11 mouse cellular contexts compared by ENCODE assay signal in the genomic region with DNA sequence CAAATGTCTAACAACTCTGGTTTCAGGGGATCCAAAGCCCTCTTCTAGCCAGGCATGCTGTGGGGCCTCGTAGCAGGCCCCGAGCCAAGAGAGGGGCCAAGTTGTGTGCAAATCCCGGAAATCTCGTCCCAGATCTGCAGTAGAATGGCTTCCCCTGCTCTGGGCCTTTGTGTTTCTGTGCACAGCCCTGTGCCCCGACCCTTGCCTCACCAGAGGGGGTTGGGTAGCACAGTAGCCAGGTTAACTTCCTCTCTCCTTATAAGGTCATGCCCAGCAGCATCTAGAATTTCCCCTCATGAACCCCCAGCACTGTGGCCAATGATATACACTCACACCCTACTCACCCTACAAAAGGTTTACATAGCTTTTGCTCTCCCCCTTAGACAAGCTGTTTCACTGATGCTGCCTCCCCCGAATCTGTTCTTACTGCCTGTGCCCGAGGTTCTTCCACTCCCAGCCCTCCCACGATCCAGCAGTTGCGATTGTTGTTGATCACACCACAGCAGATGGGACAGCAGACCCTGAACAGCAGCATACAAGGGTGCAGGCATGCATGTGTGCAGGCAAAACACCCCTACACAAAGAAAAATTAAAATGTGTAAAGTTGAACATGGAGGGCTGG. TPM values are rescaled to one million over a fixed set of nuclear protein-coding genes. Genes with fewer than 3 reads are reported as not detected.
DNase-seq lines count a peak whose midpoint lies in the region; ATAC-seq and TF ChIP-seq lines count a peak whose summit lies in the region.
"Had no signal": no experiment of that assay in that cellular context is flagged by ENCODE, and none has a peak within 500 bp of the region (broad histone marks: within the 10 kb centered on the region; RNA-seq: fewer than 3 reads in every experiment).

No protein-coding gene starts in this region.

- DNase-seq in forebrain, embryonic 10.5 days (ENCODE audit: extremely low spot score, low spot score): no peak
- peak; percentile 53 for DNase-seq in lung, embryonic 14.5 days
- no peak for DNase-seq in lung, postnatal 25 days (ENCODE audit: low spot score)
- DNase-seq in layer of hippocampus, adult 2 months (ENCODE audit: low spot score in 2 of 2): peak; percentile 83 to 88
- no peak for DNase-seq in cerebellum, adult 18-20 months
- DNase-seq in spleen, adult 18-20 months: no peak

- H3K4me2 ChIP-seq in forebrain, embryonic 12.5 days: no peak overlapping the region
- H3K4me2 ChIP-seq in lung, embryonic 14.5 days: no peak overlapping the region
- H3K4me2 ChIP-seq in stomach, embryonic 14.5 days (replicated peaks; ENCODE audit: low read depth, low read length): no peak overlapping the region
- H3K4me2 ChIP-seq: liver, embryonic 15.5 days had no signal

- ATAC-seq in forebrain, embryonic 12.5 days (ENCODE audit: low FRiP score): no peak
- peak; percentile 77 for ATAC-seq in lung, embryonic 14.5 days (ENCODE audit: insufficient read depth)
- ATAC-seq in stomach, embryonic 14.5 days (ENCODE audit: insufficient number of reproducible peaks, insufficient read depth, low FRiP score, low read depth): peak; percentile 37

- peaks cover 6% of the 10 kb centered on the region for H3K4me1 ChIP-seq in forebrain, embryonic 10.5 days
- no peaks in the 10 kb centered on the region for H3K4me1 ChIP-seq in forebrain, embryonic 12.5 days
- no peaks in the 10 kb centered on the region for H3K4me1 ChIP-seq in lung, embryonic 14.5 days (ENCODE audit: insufficient read depth)
- H3K4me1 ChIP-seq in stomach, embryonic 14.5 days (ENCODE audit: control insufficient read depth, insufficient read depth, low read length): no peaks in the 10 kb centered on the region

- WGBS in forebrain, embryonic 10.5 days: 55% methylated on average over 9 of the region's 9 CpGs
- 58% methylated on average over 9 of the region's 9 CpGs for WGBS in forebrain, embryonic 12.5 days
- WGBS in lung, embryonic 14.5 days: 34% methylated on average over 9 of the region's 9 CpGs
- 35% methylated on average over 9 of the region's 9 CpGs for WGBS in stomach, embryonic 14.5 days

- H3K4me3 ChIP-seq in forebrain, embryonic 10.5 days: no peak overlapping the region
- H3K4me3 ChIP-seq in forebrain, embryonic 12.5 days (replicated peaks): no peak overlapping the region
- H3K4me3 ChIP-seq in lung, embryonic 14.5 days (ENCODE audit: low read depth, low read length): no peak overlapping the region
- no peak overlapping the region for H3K4me3 ChIP-seq in layer of hippocampus, adult 2 months
- H3K4me3 ChIP-seq in stomach, embryonic 14.5 days (ENCODE audit: low read depth, low read length): no peak overlapping the region
- H3K4me3 ChIP-seq: liver, embryonic 15.5 days had no signal

- H3K9me3 ChIP-seq in forebrain, embryonic 10.5 days: no peaks in the 10 kb centered on the region
- no peaks in the 10 kb centered on the region for H3K9me3 ChIP-seq in forebrain, embryonic 12.5 days
- H3K9me3 ChIP-seq in lung, embryonic 14.5 days (ENCODE audit: low read depth, low read length): no peaks in the 10 kb centered on the region
- H3K9me3 ChIP-seq in stomach, embryonic 14.5 days (ENCODE audit: control insufficient read depth, low read depth, low read length): no peaks in the 10 kb centered on the region
- H3K9me3 ChIP-seq: liver, embryonic 15.5 days had no signal

- peaks cover 38% of the 10 kb centered on the region for H3K36me3 ChIP-seq in forebrain, embryonic 10.5 days (replicated peaks)
- H3K36me3 ChIP-seq in forebrain, embryonic 12.5 days (replicated peaks): peaks cover 24% of the 10 kb centered on the region
- peaks cover 27% of the 10 kb centered on the region for H3K36me3 ChIP-seq in lung, embryonic 14.5 days (ENCODE audit: insufficient read depth)
- peaks cover 17% of the 10 kb centered on the region for H3K36me3 ChIP-seq in stomach, embryonic 14.5 days (ENCODE audit: control insufficient read depth, insufficient read depth, low read length)

- peak overlapping the region; percentile 56; the same call in 1 of the 2 replicates for H3K27ac ChIP-seq in forebrain, embryonic 10.5 days
- H3K27ac ChIP-seq in forebrain, embryonic 12.5 days: no peak overlapping the region
- peak overlapping the region; percentile 58 for H3K27ac ChIP-seq in lung, embryonic 14.5 days (ENCODE audit: low read depth)
- peak overlapping the region; percentile 92 for H3K27ac ChIP-seq in layer of hippocampus, adult 2 months
- peak overlapping the region; percentile 53; the same call in 1 of the 2 replicates for H3K27ac ChIP-seq in stomach, embryonic 14.5 days (ENCODE audit: low read length)
- H3K27ac ChIP-seq: liver, embryonic 15.5 days had no signal

- no peak overlapping the region for H3K9ac ChIP-seq in forebrain, embryonic 12.5 days
- H3K9ac ChIP-seq in lung, embryonic 14.5 days: no peak overlapping the region
- no peak overlapping the region for H3K9ac ChIP-seq in stomach, embryonic 14.5 days (replicated peaks; ENCODE audit: low read depth, low read length)
- H3K9ac ChIP-seq: liver, embryonic 15.5 days had no signal

- TF ChIP-seq CTCF in lung, embryonic 14.5 days (IDR thresholded peaks at IDR 0.05; ENCODE audit: low read depth): no peak
- TF ChIP-seq CTCF in layer of hippocampus, adult 2 months (conservative IDR thresholded peaks at IDR 0.05): no peak

- no peaks in the 10 kb centered on the region for H3K27me3 ChIP-seq in forebrain, embryonic 10.5 days (ENCODE audit: poor library complexity, severe bottlenecking)
- H3K27me3 ChIP-seq in forebrain, embryonic 12.5 days: no peaks in the 10 kb centered on the region
- no peaks in the 10 kb centered on the region for H3K27me3 ChIP-seq in lung, embryonic 14.5 days (ENCODE audit: insufficient read depth, low read length)
- H3K27me3 ChIP-seq in stomach, embryonic 14.5 days (ENCODE audit: control insufficient read depth, insufficient read depth, low read length): no peaks in the 10 kb centered on the region
- H3K27me3 ChIP-seq: liver, embryonic 15.5 days had no signal

RNA-seq across cellular contexts. Expression of gene Usp50, which starts 4.6 kb away (rescaled TPM):
- 2.4 TPM in 2 replicates for polyA plus RNA-seq in forebrain, embryonic 10.5 days (2016; fragmentation: Nextera tagmentation; extraction: Ambion mirVana)
- polyA plus RNA-seq in forebrain, embryonic 12.5 days (2016; fragmentation: Nextera tagmentation; extraction: Ambion mirVana): 3.2 and 3.6 TPM in 2 replicates
- 3.6 and 4.1 TPM in 2 replicates for polyA plus RNA-seq in lung, embryonic 14.5 days (2014; fragmentation: Nextera tagmentation; extraction: Ambion mirVana)
- total RNA-seq in layer of hippocampus, adult 2 months (2021): 1 to 10 TPM; 3.0 to 3.3 TPM
- 3.7 and 4.1 TPM in 2 replicates for polyA plus RNA-seq in stomach, embryonic 14.5 days (2014; fragmentation: Nextera tagmentation; extraction: Ambion mirVana)
- total RNA-seq: gastrocnemius, adult 8-10 months; neutrophil, adult 5-6 weeks had no signal

Comparison
In these comparisons a context has a peak if more than half of its experiments do, and no peak if none do; other contexts are left out.
1. DNase-seq: peak in lung, embryonic 14.5 days (single experiment) and layer of hippocampus, adult 2 months (2 of 2); none in forebrain, embryonic 10.5 days (single experiment), lung, postnatal 25 days (single experiment), cerebellum, adult 18-20 months (0 of 2) and spleen, adult 18-20 months (0 of 2).